Mouse (Mus musculus) cerebellum, adult (tissue): ENCODE measurements around the gene Abi1.
A peak's percentile ranks its signal among the peaks of the same experiment; 100 is the strongest.
"Not testable (repeated sequence)": the region's sequence is repeated elsewhere in the genome, so short reads cannot be mapped to it uniquely, and the experiment has no call there.

Experiments used
- ATAC-seq: cut with Nextera tagmentation; 2 replicates; pipeline ENCODE4 v1.9.2; 2017; ENCODE audit warnings: mild to moderate bottlenecking, moderate library complexity, mixed read lengths; ENCODE audit not compliant: insufficient number of reproducible peaks, low FRiP score, low TSS enrichment

Gene Abi1

DNA sequence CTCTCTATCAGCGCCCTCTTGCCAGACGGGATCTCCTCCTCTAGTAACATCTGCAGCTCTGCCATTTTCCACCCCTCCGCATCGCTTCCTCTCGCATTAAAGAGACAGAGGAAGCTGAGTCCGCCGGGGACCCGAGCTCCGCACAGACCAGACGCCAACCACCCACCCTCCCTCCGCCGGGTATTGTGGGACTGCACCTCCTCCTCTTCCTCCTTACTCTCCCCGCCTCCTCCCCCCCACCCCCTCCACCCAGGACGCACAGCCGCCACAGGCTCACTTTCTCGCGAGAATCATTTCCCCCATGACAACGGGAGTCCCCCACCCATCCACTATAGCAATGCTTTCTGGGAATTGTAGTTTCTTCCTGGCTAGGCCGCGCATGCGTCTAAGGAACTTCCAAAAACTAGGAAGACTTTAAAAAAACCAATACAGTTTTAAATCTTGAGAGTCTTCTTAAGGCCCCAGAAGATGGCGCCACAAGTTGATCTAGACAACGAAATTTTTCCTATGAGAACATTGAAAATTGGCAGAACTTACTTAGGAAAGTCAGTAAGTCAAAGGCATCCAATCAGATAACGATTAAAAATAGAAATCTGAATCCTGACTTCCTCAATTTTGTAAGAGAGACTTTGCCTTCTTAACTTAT lies at the start of gene Abi1:
TSS of gene Abi1 (minus strand) at position 241 of the 646 bp plus-strand sequence.
- ATAC-seq, result peak; percentile 94

DNA sequence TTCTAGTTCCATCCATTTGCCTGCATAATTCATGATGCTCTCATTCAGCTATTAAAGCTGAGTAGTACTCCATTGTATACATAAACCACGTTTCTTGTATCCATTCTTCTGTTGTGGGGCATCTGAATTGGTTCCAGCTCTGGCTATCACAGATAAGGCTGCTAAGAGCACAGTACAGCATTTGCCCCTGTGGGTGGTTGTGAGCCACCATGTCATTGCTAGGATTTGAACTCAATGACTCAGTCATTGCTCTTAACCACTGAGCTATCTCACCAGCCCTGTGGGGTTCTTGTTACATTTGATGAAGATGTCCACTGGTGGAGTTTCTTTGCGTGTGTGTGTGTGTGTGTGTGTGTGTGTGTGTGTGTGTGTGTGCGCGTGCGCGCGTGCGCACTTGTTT lies 44.5 kb upstream of the Abi1 start:
- ATAC-seq, result no peak

DNA sequence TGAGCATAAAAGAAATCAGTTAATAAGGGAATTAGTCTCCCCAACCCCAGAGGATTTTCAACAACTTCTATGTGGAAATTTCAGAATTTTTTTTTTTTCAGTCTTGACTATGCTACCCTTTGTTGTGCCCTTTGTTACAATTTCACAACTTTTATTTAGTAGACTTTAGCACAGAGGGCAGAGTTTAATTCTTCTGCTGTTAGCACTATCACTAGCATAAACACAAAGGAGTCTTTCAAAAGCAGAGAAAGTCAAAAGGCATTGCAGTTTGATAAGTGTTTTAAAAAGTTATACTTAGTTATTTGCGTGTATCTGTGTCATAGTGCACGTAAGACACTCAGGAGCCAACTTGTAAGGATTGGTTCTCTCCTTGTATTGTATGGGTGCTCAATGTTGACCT lies 38.5 kb upstream of the Abi1 start:
- no peak for ATAC-seq

DNA sequence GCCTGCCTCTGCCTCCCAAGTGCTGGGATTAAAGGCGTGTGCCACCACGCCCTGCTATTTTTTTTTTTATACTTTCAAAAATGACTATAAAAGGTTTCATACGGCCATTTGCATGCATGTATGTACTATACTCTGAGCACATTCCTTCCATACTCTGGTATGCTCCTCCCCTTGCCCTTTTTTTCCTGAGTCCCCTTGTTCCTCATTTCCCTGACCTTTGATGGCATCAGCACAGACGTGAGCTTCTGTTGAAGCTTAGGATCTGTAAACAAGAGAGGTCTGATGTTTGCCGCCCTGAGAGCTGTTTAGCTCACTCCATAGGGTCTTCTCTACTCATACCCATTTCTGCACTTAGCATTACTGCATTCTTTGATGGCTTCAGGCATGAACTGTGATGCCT lies 37.7 kb upstream of the Abi1 start:
- ATAC-seq, result no peak

DNA sequence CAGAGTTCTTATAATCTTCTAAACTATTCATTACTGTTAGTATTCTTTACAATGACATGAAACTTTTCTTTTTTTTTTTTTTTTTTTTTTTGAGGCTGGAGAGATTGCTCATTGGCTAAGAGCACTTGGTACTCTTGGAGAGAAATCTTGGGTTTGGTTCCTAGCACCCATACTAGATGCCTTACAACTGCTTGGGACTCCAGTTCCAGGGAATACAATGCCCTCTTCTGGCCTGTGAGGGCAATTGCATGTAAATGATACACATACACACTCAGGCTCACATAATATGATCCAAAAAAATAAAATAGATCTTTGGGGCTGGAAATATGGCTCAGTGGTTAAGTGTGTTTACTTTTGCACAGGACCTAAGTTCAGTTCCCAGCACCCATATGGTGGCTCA lies 36.7 kb upstream of the Abi1 start:
- ATAC-seq, result no peak

DNA sequence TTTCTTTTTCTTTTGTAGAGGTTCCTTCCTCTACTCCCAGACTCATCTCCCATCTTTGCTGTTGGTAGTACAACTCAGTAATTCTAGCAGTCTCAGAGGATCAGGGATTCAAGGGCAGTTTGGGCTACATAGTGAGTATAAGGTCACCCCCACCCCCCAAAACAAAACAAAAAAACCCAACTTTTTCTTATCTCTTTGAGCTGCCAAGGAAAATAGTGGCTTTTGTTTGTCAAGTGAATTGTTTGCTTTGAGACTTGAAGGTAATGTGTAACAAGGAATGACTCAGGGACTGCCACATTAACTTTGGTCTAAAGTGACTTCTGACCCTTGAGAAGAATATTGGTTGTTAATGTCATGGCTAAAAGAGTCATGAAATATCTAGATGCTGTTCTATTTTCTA lies 35.8 kb upstream of the Abi1 start:
- ATAC-seq, result no peak

DNA sequence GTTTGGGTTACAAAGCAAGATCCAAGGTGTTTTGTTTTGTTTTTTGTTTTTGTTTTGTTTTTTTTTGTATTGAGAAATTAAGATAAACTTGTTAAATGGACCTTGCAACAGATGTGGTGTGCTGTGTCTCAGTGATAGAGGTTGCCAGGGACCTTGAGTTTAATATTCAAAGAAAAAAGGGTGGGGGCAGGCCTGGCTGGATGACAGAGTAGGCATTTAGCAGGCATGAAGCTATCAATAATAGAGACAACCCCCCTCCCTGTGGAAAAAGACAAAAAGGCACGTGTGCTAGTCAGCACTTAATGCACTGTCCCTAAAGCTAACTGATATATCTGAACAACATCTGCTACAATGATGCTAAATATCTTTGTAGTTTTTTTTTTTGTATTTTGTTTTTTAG lies 31.4 kb upstream of the Abi1 start:
- no peak for ATAC-seq

DNA sequence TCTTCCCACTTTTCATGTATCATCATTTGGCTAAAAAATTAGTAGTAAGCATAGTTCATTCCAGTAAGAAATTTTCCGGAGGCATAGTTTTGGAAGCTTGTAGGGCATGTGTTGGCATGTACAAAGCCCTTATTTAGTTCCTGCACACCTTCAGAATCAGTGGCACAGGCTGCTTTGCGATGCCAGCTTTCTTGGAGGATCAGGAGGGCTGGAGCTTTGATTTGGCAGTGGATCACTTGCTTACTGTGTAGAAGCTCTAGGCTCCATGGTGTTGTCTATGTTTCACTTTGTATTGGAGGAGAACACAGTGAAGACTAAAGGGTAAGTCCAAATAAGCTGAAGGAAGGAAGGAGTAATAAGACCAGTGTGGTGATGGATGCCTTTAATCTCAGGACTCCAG lies 30.4 kb upstream of the Abi1 start:
- no peak for ATAC-seq

DNA sequence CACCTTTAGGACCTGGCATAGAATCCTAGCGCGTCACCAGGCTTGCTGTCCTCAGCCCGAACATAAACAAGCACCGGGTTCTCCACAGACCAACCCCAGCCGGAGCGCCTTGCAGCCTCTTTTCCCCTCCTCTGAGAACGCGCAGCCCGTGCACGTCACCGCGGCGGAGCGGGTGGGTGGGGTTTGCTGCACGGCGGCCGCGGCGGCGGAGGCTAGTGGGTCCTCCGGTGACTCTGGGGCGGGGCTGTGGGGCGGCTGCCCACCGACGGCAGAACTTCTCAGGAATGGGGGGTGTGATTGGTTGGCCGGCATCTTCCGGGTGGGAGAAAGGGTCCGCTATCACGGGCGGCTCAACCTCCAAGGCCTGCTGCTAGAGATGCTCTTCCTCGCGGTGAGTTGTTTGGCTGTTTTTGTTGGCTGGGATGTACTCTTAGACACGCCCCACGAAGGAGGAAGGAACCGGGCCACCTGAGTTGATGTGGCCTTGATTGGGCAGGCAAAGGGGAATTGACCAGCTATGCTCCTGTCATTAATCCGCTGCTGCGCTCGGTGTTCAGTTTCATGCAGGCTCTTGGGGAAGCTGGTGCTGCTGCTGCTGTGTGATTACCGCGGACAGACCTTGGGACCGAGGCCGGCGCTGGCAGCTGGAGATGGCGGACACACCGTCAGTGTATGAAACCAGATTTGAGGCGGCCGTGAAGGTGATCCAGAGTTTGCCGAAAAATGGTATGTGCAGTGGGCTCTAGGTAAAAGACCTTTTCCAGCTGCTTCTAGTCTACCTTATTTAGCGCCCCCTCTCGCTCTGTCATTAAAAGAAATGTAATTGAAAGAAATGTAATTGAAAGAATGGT lies 29.1 kb upstream of the Abi1 start:
- peak; percentile 92 for ATAC-seq

DNA sequence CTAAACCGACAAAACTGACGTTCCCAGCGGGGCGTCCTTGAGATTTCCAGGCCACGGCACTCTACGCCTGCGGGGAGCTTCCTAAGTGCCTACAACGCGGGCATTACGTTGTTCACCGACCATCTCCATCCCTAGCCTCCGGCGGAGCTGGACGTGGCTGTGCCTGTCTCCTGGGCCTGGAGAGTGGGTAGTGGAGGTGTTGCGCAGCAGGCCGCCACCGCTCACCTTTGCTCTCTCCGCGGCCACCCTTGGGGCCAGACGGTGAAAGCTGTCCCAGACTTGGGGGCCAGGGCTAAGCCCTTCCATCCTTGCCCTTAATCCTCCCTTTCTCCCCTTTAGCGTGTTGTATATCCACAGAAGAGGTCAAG lies 28.3 kb upstream of the Abi1 start:
- ATAC-seq, result peak; percentile 59

DNA sequence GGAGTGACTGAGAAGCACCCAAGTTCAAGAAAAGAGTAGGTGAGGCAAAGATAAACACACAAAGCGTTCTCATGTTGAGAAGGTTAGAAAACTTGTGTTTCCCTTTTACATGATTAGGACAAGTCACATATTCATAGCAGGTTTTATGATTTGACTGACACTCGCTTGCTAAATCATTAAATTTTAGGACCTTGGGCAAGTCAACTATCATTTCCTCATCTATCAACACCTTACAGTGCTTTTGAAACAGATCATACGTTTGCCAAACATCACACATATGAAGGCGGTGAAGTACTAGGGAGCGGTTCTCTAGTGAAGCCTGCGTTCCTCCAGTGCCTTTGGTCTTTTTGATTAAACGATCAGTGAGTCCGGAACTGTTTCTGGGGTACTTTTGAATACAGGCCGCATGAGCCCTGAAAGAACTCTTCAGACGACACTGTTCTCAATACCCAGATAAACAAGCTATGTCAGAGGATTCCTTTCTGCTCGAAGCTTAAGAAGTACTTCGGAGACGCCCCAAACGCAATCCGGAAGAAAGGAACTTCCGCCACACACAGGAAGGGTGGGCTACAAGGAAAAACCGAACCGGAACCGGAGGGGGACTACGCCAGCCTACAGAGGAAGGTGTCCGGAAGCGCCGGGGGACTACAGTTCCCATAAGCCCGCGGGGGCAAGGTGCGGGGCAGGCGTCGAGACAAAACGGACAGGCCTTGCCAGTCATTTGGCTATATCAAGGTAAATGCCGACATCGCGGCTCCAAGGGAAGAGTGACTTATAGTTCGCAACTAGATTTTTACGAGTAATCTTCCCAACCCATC lies 27.7 kb upstream of the Abi1 start, which contains the start of gene Acbd5:
TSS of gene Acbd5 (plus strand) at position 616 of the 818 bp plus-strand sequence.
- ATAC-seq, result peak; percentile 95

DNA sequence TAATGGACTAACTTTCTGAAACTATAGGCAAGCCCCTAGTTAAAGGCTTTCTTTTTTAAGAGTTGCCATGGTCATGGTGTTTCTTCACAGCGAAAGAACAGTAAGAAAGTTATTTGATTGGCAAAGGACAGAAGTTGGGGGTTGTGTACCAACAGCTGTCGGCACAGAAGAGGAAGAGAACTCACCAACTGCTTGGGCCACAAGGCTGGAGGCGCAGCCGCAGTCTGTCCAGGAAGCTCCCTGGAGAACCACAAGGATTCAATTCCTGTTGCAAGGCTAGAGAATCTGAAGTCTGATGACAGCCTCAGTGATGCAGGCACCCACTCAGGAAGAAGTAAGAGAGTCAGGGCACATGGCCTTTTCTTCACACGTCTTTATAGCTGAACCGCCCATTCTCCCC lies 12.5 kb upstream of the Abi1 start:
- no peak for ATAC-seq

DNA sequence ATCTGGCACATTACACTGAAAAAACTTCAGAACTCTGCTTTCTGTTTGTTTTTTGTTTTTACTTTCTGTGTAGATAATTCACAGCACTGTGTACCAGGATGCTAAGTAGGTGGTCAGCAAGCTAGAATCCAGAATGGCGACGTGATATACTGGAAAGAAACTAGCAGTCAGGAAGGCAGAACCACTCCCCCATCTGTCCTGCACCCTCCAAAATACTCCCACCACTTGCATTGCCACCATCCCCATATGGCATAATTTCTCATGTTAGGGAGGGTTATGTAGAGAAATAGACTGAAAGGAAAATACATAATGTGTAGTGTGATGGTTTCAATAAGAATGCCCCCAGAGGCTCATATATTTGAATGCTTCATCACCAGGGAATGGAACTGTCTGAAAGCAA lies 11.8 kb upstream of the Abi1 start:
- ATAC-seq, result no peak

DNA sequence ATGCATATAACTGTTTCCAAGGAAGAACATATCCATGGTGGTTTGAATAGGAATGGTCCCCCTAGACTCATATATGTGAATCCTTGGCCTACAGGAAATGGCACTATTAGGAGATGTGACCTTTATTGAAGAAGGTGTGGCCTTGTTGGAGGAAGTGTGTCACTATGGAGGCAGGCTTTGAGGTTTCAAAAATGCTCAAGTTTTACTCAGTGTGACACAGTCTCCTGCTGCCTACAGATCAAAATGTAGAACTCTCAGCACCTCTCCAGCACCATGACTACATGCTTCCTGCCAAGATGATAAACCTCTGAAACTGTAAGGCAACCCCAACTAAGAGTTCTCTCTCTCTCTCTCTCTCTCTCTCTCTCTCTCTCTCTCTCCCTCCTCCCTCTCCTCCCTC lies 8.0 kb upstream of the Abi1 start:
- no peak for ATAC-seq

DNA sequence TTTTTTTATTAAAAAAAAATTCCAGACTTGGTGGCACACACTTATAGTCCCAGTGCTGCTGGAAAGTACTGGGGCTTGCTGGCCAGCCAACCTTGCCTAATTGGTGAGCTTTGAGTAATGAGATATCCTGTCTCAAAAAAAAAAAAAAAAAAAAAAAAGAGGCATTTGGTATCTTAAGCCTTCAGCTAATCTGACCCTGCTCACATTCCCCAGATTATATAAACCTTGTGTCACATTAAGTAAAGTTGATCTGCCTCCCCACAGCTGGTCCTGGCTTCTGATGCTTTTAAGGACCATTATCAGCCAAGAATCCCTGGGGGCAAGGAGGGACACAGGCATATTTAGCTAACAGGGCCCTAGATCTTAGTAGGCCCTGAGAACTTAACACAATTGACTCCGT lies 5.7 kb upstream of the Abi1 start:
- ATAC-seq, result no peak

DNA sequence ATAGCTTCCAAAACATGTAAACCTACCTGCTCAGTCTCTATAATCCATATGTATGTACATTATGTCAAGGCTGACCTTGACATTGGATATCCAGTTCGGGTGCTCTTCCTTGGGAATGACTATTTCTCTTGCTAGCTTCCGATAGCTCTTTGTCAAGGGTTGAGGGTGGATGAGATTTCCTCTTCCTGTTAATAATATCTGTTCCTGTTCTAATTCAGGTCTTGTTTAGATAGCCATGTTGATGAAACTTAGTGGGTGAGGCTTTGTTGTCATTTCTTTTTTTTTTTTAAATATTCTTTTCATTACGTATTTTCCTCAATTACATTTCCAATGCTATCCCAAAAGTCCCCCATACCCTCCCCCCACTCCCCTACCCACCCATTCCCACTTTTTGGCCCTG lies 2.1 kb upstream of the Abi1 start:
- ATAC-seq, result no peak

DNA sequence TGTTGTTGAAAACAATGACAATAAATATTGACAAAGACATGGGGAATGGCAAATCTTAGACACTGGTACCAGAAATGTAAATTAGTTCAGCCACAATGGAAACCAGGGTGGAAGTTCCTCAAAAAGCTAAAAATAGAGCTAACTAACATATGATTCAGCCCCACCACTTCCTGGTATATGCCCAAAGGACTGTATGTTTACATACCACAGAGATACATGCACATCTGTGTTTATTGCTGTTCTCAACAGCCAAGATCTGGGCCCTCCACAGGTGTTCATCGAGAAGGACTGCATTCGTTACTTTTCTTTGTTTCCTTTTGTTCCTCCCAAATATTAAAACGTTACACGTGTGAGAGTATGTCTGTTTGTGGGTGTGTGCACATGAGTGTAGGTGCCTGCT lies 1.4 kb upstream of the Abi1 start:
- ATAC-seq, result no peak

DNA sequence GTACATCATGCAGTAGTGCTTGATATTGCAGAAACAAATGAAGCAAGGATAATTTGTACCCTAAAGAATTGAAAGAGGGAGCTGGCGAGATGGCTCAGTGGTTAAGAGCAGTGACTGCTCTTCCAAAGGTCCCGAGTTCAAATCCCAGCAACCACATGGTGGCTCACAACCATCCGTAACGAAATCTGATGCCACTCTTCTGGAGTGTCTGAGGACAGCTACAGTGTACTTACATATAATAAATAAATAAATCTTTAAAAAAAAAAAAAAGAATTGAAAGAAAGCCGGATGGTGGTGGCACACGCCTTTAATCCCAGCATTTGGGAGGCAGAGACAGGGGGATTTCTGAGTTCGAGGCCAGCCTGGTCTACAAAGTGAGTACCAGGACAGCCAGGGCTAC lies 649 bp upstream of the Abi1 start:
- ATAC-seq, result not testable (repeated sequence)

DNA sequence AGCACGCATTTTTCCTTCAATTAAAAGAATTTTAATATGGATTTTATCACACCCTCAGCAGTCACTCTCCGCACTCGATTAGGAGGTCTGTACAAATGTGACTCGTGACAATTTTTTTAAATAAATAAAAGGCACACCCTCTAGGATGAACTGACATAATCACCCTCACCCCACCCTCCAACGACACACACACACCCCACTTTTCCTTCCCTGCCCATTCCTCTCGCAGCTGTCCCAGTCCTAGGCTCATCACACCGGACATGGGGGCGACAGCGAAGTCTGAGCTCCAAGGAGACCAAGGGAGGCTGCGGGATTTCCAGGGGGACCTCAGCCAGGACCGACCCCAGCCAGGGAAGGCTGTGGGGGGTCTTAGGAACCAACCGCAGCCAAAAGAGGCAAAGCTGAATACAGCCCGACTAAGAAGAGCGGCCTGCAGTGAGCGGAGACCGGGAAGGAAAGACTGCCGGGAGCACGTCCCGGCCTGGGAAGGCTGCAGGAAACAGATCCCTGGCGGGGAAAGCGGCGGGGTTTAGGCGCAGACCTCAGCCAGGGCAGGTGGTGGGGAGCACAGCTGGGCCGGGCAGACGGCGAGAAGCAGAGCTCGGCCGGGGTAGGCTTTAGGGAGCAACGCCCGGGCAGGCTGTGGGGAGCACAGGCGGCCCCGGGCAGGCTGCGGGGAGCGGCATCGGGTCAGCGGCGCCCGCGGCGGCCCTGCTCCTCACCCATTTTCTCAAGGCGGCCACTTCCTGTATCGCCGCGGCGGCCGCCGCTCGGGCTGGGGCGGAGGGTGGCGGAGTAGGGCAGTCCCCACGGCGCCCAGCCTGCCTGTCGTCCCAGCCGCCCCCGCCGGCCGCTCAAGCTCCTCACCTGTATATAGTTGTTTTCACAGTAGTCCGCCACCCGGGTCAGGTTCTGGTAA lies 700 bp downstream of the Abi1 start:
- ATAC-seq, result peak; percentile 63

DNA sequence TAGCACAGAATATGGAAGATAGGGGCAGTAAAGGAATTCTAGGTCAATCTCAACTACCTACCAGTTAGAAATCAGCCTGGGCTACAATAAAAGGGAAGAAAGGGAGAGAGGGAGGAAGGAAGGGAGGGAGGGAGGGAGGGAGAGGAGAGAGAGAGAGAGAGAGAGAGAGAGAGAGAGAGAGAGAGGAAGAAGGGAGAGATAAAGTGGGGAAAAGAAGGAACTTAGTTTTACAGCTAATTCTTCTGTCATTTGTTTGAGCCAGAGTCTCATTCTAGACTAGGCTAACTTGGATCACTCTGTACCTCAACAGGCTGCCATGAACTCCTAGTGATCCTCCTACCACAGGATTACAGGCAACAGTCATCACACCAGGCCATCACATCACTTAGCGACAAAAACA lies 4.6 kb downstream of the Abi1 start:
- ATAC-seq, result no peak
